Mouse (Mus musculus) myocyte (in vitro differentiated cells): ENCODE data around the gene Unc13c. TPM values are rescaled to one million over a fixed set of nuclear protein-coding genes. Genes with fewer than 3 reads are reported as not detected.

ENCODE experiments used
- H3K27me3 ChIP-seq: one replicate; pipeline ENCODE4 v1.6.1; 2011; ENCODE audit not compliant: control insufficient read depth, insufficient read depth, insufficient read length
- H3K36me3 ChIP-seq: one replicate; pipeline ENCODE4 v1.6.1; 2011; ENCODE audit not compliant: control insufficient read depth, insufficient read depth
- H3K4me2 ChIP-seq: one replicate; pipeline ENCODE4 v1.6.1; 2011; ENCODE audit warnings: low read depth, control low read depth
- H3K4me3 ChIP-seq: one replicate; pipeline ENCODE4 v1.5.1; 2011; ENCODE audit warnings: mild to moderate bottlenecking, control low read depth, moderate library complexity
- H3K79me2 ChIP-seq: one replicate; pipeline ENCODE4 v1.6.1; 2011; ENCODE audit not compliant: control insufficient read depth, insufficient read depth
- H3ac ChIP-seq: one replicate; pipeline ENCODE4 v1.6.1; 2011; ENCODE audit not compliant: control insufficient read depth, insufficient read length
- CEBPB ChIP-seq: IDR thresholded peaks from 2 replicates; pipeline ENCODE4 v1.6.1; 2011; ENCODE audit warnings: mild to moderate bottlenecking, moderate library complexity; ENCODE audit not compliant: poor library complexity, insufficient read depth, severe bottlenecking
- E2F4 ChIP-seq: IDR thresholded peaks from one replicate; pipeline ENCODE4 v1.6.1; 2011; ENCODE audit warnings: mild to moderate bottlenecking, control low read depth, moderate library complexity; ENCODE audit not compliant: insufficient read depth
- MAX ChIP-seq: IDR thresholded peaks from one replicate; pipeline ENCODE4 v1.6.1; 2011; ENCODE audit warnings: low read depth, mild to moderate bottlenecking, control low read depth
- MYOD1 ChIP-seq, 3 experiments: IDR thresholded peaks; one replicate each; pipeline ENCODE4 v1.6.1; 2011; ENCODE audit warnings: control low read depth in 2 of 3, low read depth in 2 of 3, mild to moderate bottlenecking in 2 of 3, moderate library complexity in 1 of 3; ENCODE audit not compliant: insufficient read length in 2 of 3, control insufficient read depth in 1 of 3
- MYOG ChIP-seq, 3 experiments: IDR thresholded peaks; one replicate each; pipeline ENCODE4 v1.6.1; 2011; ENCODE audit warnings: control low read depth in 2 of 3, low read depth in 2 of 3, mild to moderate bottlenecking in 2 of 3; ENCODE audit not compliant: insufficient read length in 2 of 3, control insufficient read depth in 1 of 3, insufficient read depth in 1 of 3
- POLR2A ChIP-seq: IDR thresholded peaks from one replicate; pipeline ENCODE4 v1.6.1; 2011; ENCODE audit warnings: low read depth, mild to moderate bottlenecking, control low read depth, moderate library complexity; ENCODE audit not compliant: insufficient read length
- POLR2AphosphoS2 ChIP-seq: IDR thresholded peaks from one replicate; pipeline ENCODE4 v1.6.1; 2011; ENCODE audit warnings: low read depth, control low read depth; ENCODE audit not compliant: insufficient read length
- REST ChIP-seq: IDR thresholded peaks from one replicate; pipeline ENCODE4 v1.6.1; 2011; ENCODE audit warnings: mild to moderate bottlenecking, control low read depth, moderate library complexity; ENCODE audit not compliant: insufficient read depth, insufficient read length
- SRF ChIP-seq: IDR thresholded peaks from one replicate; pipeline ENCODE4 v1.6.1; 2011; ENCODE audit warnings: low read depth; ENCODE audit not compliant: control insufficient read depth, insufficient read length
- TCF12 ChIP-seq: IDR thresholded peaks from one replicate; pipeline ENCODE4 v1.6.1; 2011; ENCODE audit warnings: mild to moderate bottlenecking, control low read depth; ENCODE audit not compliant: poor library complexity, insufficient read depth, severe bottlenecking
- TCF3 ChIP-seq: IDR thresholded peaks from one replicate; pipeline ENCODE4 v1.6.1; 2011; ENCODE audit warnings: low read depth, control low read depth; ENCODE audit not compliant: insufficient read length
- USF1 ChIP-seq: IDR thresholded peaks from one replicate; pipeline ENCODE4 v1.6.1; 2011; ENCODE audit warnings: low read depth, mild to moderate bottlenecking, control low read depth, moderate library complexity
- polyA plus RNA-seq: library from polyadenylated mRNA; unstranded; fragments of >200 nt; fragmentation: generic; extraction: Trizol; gene quantifications from one replicate; pipeline ENCODE4 v1.2.1, GENCODE M21; 2012; ENCODE audit warnings: missing spikeins

Unc13c gene
- polyA plus RNA-seq, 1 experiment = 0.02 TPM

GRCm38 (mm10) chr9:73883587-73883986, 85.2 kb downstream of the Unc13c start:
- Histone ChIP-seq H3K27me3 (no peaks in the 10 kb centered on the region), H3K4me3 (no peak overlapping the region), H3K4me2 (no peak overlapping the region), H3K36me3 (no peaks in the 10 kb centered on the region), H3K79me2 (no peaks in the 10 kb centered on the region), H3ac (no peak overlapping the region)
- TF ChIP-seq CEBPB = no peak
- TF ChIP-seq TCF12 = no peak
- TF ChIP-seq REST = no peak
- no peak for TF ChIP-seq MAX
- no peak for TF ChIP-seq USF1
- TF ChIP-seq TCF3 = no peak
- no peak for TF ChIP-seq MYOD1 (IDR thresholded peaks at IDR 0.05; ENCODE audit: control insufficient read depth in 1 of 3, insufficient read length in 2 of 3, low read depth in 2 of 3)

- TF ChIP-seq SRF = no peak
- TF ChIP-seq MYOG (IDR thresholded peaks at IDR 0.05; ENCODE audit: control insufficient read depth in 1 of 3, insufficient read depth in 1 of 3, insufficient read length in 2 of 3, low read depth in 2 of 3) = no peak
- TF ChIP-seq POLR2AphosphoS2 = no peak
- no peak for TF ChIP-seq USF1
- no peak for TF ChIP-seq CEBPB
- TF ChIP-seq MAX = no peak
- TF ChIP-seq TCF3 = no peak
- TF ChIP-seq REST = no peak
- TF ChIP-seq E2F4 = no peak
- no peak overlapping the region for H3K4me2 ChIP-seq
- H3K79me2 ChIP-seq = no peaks in the 10 kb centered on the region
Measured at GRCm38 (mm10) chr9:73883143-73883542, 85.6 kb downstream of the Unc13c start.

DNA sequence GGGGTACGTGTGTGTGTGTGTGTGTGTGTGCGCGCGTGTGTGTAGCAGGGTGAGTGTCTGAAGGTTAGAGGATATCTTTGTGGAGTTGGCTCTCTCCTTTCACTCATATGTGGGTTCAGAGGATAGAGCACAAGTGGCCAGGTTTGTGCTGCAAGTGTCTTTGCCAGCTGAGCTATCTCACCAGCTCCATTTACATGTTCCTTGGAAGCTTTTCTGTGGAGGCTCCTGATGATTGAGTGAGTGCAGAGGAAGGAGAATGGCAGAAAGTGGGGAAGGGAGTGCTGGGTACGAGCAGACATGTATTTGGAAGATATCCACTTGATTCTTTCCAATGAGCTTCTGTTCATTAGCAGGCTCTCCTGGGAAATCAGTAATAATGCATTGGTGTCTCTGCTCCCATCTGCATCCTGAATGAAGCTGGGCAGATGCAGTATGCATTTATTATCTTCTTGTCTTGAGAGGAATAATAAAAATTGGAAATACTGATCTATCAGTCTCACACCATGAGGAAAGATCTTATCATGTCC, 86.3 kb downstream of the Unc13c start:
- H3K4me2 ChIP-seq = no peak overlapping the region
- H3K4me3 ChIP-seq = no peak overlapping the region
- TF ChIP-seq POLR2A (no peak), TCF3 (no peak), USF1 (no peak), MYOG (IDR thresholded peaks at IDR 0.05; ENCODE audit: control insufficient read depth in 1 of 3, insufficient read depth in 1 of 3, insufficient read length in 2 of 3, low read depth in 2 of 3) (no peak), CEBPB (no peak), MYOD1 (IDR thresholded peaks at IDR 0.05; ENCODE audit: control insufficient read depth in 1 of 3, insufficient read length in 2 of 3, low read depth in 2 of 3) (no peak), POLR2AphosphoS2 (no peak), E2F4 (no peak)
- no peaks in the 10 kb centered on the region for H3K27me3 ChIP-seq
- no peaks in the 10 kb centered on the region for H3K79me2 ChIP-seq
- H3K36me3 ChIP-seq = no peaks in the 10 kb centered on the region
- no peak overlapping the region for H3ac ChIP-seq

More at GRCm38 (mm10) chr9:73883143-73883542, 85.6 kb downstream of the Unc13c start:
- H3K4me3 ChIP-seq = no peak overlapping the region
- H3ac ChIP-seq = no peak overlapping the region
- H3K36me3 ChIP-seq = no peaks in the 10 kb centered on the region
- no peaks in the 10 kb centered on the region for H3K27me3 ChIP-seq

DNA sequence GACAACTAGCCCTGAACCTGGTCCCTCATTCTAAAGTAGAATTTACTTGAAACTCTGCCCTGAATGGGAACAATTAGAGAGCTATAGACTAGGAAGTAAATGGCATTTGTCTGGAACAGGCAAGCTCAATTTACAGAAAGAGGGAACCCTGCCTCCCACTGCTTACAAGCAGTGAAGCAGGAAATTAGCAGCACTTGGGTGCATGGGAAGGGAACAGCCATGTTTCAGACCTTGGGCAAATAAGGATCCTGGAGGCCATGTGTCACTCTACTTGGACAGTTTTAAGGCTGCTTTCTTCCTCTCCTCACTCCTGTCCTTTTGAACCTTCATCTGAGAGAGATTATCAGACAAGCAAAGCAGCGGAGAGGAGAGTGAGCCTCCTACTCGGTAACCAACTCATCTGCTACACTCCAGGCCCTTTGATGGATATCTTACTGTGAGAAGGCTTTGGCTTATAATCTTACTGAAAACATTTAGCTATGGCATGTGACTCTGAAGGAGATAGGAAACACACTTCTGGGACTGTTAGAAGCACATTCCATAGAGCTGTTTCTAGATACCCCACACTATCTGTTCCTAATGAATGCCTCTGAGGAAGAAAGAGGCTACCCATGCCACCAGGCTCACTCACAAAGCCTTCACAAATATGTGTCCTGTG, 101.2 kb downstream of the Unc13c start:
- Histone ChIP-seq H3K36me3 (no peaks in the 10 kb centered on the region), H3K27me3 (no peaks in the 10 kb centered on the region), H3K4me3 (no peak overlapping the region), H3K4me2 (no peak overlapping the region), H3ac (no peak overlapping the region), H3K79me2 (no peaks in the 10 kb centered on the region)
- TF ChIP-seq USF1 = no peak
- TF ChIP-seq MAX = no peak
- no peak for TF ChIP-seq POLR2A
- no peak for TF ChIP-seq TCF12
- TF ChIP-seq REST = no peak
- no peak for TF ChIP-seq TCF3

DNA sequence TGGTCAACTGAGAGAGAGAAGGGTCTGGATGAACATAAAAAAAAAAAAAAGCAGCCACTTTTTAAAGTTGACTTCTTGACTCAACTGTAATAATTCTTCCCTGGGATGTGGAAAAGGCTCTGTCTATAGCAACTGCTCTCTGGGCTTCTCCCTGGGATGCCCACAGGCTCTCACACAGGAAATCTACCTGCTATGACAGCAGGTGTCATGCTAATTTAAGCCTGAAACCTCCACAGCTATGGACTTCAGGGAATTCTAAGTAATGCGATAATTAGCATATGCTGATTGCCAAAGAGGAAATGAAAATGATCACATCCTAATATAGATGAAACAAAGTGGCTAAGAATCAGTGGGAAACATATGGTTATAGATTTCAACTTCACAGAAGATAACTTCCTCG, 102.1 kb downstream of the Unc13c start:
- Histone ChIP-seq H3K4me2 (no peak overlapping the region), H3K27me3 (no peaks in the 10 kb centered on the region), H3K36me3 (no peaks in the 10 kb centered on the region), H3K79me2 (no peaks in the 10 kb centered on the region), H3ac (no peak overlapping the region), H3K4me3 (no peak overlapping the region)
- TF ChIP-seq POLR2A (no peak), MAX (no peak), MYOG (IDR thresholded peaks at IDR 0.05; ENCODE audit: control insufficient read depth in 1 of 3, insufficient read depth in 1 of 3, insufficient read length in 2 of 3, low read depth in 2 of 3) (no peak), E2F4 (no peak), POLR2AphosphoS2 (no peak)
